Mouse (Mus musculus): Measurements from ENCODE around the gene Olfr110. TPM values are rescaled to one million over a fixed set of nuclear protein-coding genes. Genes with fewer than 3 reads are reported as not detected.
"Not testable (repeated sequence)": the region's sequence is repeated elsewhere in the genome, so short reads cannot be mapped to it uniquely, and the experiment has no call there.

The Olfr110 gene
- polyA plus RNA-seq (2015; fragmentation: Nextera tagmentation; extraction: Ambion mirVana), result not detected in 2 replicates

DNA sequence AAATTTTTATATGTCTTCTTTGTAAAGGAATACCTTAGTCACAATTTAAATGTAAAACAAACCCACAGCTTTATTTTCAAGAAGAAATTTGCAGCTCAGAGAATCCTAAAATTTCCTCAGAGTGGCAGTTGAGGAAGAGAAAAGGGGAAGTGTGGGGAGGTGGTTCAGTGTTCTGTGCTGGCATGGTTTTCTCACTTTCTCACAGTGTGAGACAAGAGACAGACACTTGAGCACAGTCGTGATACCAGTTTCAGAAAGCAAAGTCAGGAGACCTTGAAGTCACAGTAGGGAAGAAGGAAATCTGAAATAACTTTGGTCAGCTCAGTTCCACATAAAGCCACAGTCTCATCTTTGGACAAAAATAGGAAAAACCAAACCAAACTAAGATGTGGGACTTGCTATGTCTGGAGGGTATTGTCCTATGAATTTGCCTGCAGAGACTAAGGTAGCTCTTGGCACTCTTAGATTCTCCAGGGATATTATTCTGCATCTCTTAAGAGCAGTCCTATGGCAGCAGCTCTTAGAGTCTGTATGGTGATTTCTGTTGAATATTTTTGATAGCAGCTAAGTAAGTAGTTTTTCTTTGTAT, at the start of gene Olfr110:
TSS of gene Olfr110 (plus strand) at position 539 of the 589 bp plus-strand sequence.
- Histone ChIP-seq H3K36me3 (ENCODE audit: insufficient read depth, low read length) (no peaks in the 10 kb centered on the region), H3K4me1 (replicated peaks; ENCODE audit: insufficient read depth, low read length) (no peaks in the 10 kb centered on the region), H3K4me3 (replicated peaks; ENCODE audit: low read depth, low read length) (no peak within 1 kb of the TSS), H3K9me3 (replicated peaks; ENCODE audit: low read length) (no peaks in the 10 kb centered on the region), H3K4me2 (ENCODE audit: low read length) (no peak within 1 kb of the TSS), H3K9ac (ENCODE audit: low read depth, low read length) (no peak within 1 kb of the TSS), H3K27ac (no peak within 1 kb of the TSS), H3K27me3 (ENCODE audit: insufficient read depth, low read length) (no peaks in the 10 kb centered on the region)
- no peak for DNase-seq (ENCODE audit: low spot score)
- ATAC-seq (replicated peaks; ENCODE audit: low FRiP score, low read depth), result no peak
- TF ChIP-seq CTCF (IDR thresholded peaks at IDR 0.05; ENCODE audit: low read depth), result no peak
- WGBS, result 58% methylated on average over 1 of the region's 1 CpGs

DNA sequence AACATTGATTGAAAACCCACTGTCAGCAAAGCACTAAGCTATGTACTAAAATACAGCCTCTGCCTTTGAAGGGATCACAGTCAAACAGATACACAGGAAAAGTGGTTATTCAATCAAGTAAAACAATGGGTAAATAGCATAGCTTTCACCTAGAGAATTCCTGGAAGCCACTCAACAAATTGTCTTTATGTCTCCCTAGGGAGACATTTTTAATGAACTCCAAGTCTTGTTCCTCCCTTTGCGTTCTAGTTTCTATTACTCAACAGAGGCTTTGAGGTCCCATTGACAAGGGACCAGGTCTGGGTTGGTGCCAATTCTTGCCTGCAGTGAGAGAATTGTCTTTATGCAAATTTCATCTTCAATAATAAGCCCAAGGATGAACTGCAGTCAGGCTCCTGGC, 47.1 kb upstream of the Olfr110 start, which contains the start of gene Olfr108:
TSS of gene Olfr108 (plus strand) at position 301 of the 400 bp plus-strand sequence.
- H3K4me3 ChIP-seq (replicated peaks; ENCODE audit: low read depth, low read length), result no peak within 1 kb of the TSS
- H3K27me3 ChIP-seq (ENCODE audit: insufficient read depth, low read length), result no peaks in the 10 kb centered on the region
- no peak within 1 kb of the TSS for H3K4me2 ChIP-seq (ENCODE audit: low read length)
- ATAC-seq (replicated peaks; ENCODE audit: low FRiP score, low read depth) (no peak), DNase-seq (ENCODE audit: low spot score) (no peak)
- no peaks in the 10 kb centered on the region for H3K4me1 ChIP-seq (replicated peaks; ENCODE audit: insufficient read depth, low read length)
- TF ChIP-seq CTCF (IDR thresholded peaks at IDR 0.05; ENCODE audit: low read depth), result no peak
- no peaks in the 10 kb centered on the region for H3K9me3 ChIP-seq (replicated peaks; ENCODE audit: low read length)
- no peaks in the 10 kb centered on the region for H3K36me3 ChIP-seq (ENCODE audit: insufficient read depth, low read length)
- WGBS, result 75% methylated on average over 1 of the region's 1 CpGs
- no peak within 1 kb of the TSS for H3K27ac ChIP-seq
- H3K9ac ChIP-seq (ENCODE audit: low read depth, low read length), result no peak within 1 kb of the TSS

DNA sequence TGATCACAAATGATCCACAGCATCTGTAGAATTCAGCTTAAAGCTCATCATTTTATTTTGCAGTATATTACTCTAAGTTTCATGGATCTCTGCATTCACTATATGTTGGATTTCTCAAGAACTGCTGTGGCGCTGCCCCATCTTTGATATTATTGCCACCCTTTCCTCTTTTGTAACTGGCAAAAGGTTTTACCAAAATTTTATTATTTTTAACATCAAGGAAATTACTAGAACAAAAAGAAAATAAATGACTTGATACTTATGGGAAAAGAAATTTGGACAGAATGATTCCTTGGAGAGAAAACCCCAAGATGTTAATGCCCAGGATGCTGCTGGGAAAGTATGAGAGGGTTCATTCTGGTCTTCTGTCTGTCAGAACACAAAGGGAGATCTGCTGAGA, 33.7 kb upstream of the Olfr110 start, which contains the start of gene Olfr109:
TSS of gene Olfr109 (plus strand) at position 301 of the 400 bp plus-strand sequence.
- no peak within 1 kb of the TSS for H3K4me3 ChIP-seq (replicated peaks; ENCODE audit: low read depth, low read length)
- ATAC-seq (replicated peaks; ENCODE audit: low FRiP score, low read depth), result no peak
- H3K9ac ChIP-seq (ENCODE audit: low read depth, low read length), result no peak within 1 kb of the TSS
- no peak within 1 kb of the TSS for H3K27ac ChIP-seq
- H3K36me3 ChIP-seq (ENCODE audit: insufficient read depth, low read length), result no peaks in the 10 kb centered on the region
- no peak within 1 kb of the TSS for H3K4me2 ChIP-seq (ENCODE audit: low read length)
- no peaks in the 10 kb centered on the region for H3K9me3 ChIP-seq (replicated peaks; ENCODE audit: low read length)
- no peaks in the 10 kb centered on the region for H3K27me3 ChIP-seq (ENCODE audit: insufficient read depth, low read length)
- TF ChIP-seq CTCF (IDR thresholded peaks at IDR 0.05; ENCODE audit: low read depth), result no peak
- no peaks in the 10 kb centered on the region for H3K4me1 ChIP-seq (replicated peaks; ENCODE audit: insufficient read depth, low read length)
- no peak for DNase-seq (ENCODE audit: low spot score)
- WGBS, result 89% methylated on average over 1 of the region's 1 CpGs

GRCm38 (mm10) chr17:37483452-37483851, 8.8 kb upstream of the Olfr110 start, which contains the start of gene H2-M2:
Gene H2-M2, minus strand, starts transcription at chr17:37483552.
- no peaks in the 10 kb centered on the region for H3K9me3 ChIP-seq (replicated peaks; ENCODE audit: low read length)
- 77% methylated on average over 2 of the region's 2 CpGs for WGBS
- no peak for DNase-seq (ENCODE audit: low spot score)
- no peak for TF ChIP-seq CTCF (IDR thresholded peaks at IDR 0.05; ENCODE audit: low read depth)
- H3K4me3 ChIP-seq (replicated peaks; ENCODE audit: low read depth, low read length), result no peak within 1 kb of the TSS
- no peak within 1 kb of the TSS for H3K4me2 ChIP-seq (ENCODE audit: low read length)
- no peaks in the 10 kb centered on the region for H3K27me3 ChIP-seq (ENCODE audit: insufficient read depth, low read length)
- no peak within 1 kb of the TSS for H3K9ac ChIP-seq (ENCODE audit: low read depth, low read length)
- no peaks in the 10 kb centered on the region for H3K4me1 ChIP-seq (replicated peaks; ENCODE audit: insufficient read depth, low read length)
- no peak within 1 kb of the TSS for H3K27ac ChIP-seq
- no peaks in the 10 kb centered on the region for H3K36me3 ChIP-seq (ENCODE audit: insufficient read depth, low read length)
- ATAC-seq (replicated peaks; ENCODE audit: low FRiP score, low read depth), result no peak

DNA sequence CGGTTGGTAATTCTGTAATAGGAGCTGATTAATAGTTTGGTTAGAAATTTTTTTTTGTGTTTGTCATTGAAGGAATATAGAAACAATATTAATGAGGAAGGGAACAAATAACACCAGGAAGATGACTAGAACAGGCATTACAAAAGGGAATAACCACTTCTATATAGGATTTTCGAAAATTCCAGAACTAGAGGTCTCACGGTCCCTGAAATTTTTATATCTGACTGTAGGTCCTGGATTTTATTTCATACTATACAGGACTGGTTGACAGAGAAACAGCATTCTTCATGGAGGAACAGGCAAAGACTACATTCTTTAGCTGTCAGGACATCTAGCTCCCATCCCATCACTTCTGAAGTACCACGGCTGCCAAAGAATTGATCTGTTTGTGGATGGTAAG, 15.5 kb downstream of the Olfr110 start, which contains the start of gene Olfr111:
TSS of gene Olfr111 (plus strand) at position 301 of the 400 bp plus-strand sequence.
- ATAC-seq (replicated peaks; ENCODE audit: low FRiP score, low read depth), result no peak
- Histone ChIP-seq H3K4me2 (ENCODE audit: low read length) (no peak within 1 kb of the TSS), H3K27ac (no peak within 1 kb of the TSS), H3K4me3 (replicated peaks; ENCODE audit: low read depth, low read length) (no peak within 1 kb of the TSS), H3K27me3 (ENCODE audit: insufficient read depth, low read length) (no peaks in the 10 kb centered on the region), H3K9ac (ENCODE audit: low read depth, low read length) (no peak within 1 kb of the TSS), H3K9me3 (replicated peaks; ENCODE audit: low read length) (no peaks in the 10 kb centered on the region), H3K4me1 (replicated peaks; ENCODE audit: insufficient read depth, low read length) (no peaks in the 10 kb centered on the region), H3K36me3 (ENCODE audit: insufficient read depth, low read length) (no peaks in the 10 kb centered on the region)
- no peak for DNase-seq (ENCODE audit: low spot score)
- TF ChIP-seq CTCF (IDR thresholded peaks at IDR 0.05; ENCODE audit: low read depth), result no peak
- 84% methylated on average over 4 of the region's 4 CpGs for WGBS

DNA sequence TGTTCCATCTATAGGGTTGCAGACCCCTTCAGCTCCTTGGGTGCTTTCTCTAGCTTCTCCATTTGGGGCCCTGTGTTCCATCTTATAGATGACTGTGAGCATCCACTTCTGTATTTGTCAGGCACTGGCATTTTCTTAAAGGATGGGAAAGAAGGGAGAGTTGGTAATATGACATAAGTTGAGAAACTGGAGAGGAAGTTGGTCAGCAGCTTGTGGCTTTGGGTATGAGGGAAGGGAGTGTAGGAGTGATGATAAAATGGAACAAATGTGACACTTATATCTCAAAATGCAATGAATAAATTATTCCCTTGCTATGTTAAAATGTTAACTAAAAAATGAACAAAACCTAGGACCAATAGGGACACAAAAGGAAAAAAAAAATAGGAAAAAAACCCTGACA, 32.3 kb downstream of the Olfr110 start:
- H3K9ac ChIP-seq (ENCODE audit: low read depth, low read length); DNase-seq (ENCODE audit: low spot score); ATAC-seq (replicated peaks; ENCODE audit: low FRiP score, low read depth): not testable (repeated sequence)

GRCm38 (mm10) chr17:37525427-37525826, 33.2 kb downstream of the Olfr110 start:
- not testable (repeated sequence) for H3K4me3 ChIP-seq (replicated peaks; ENCODE audit: low read depth, low read length); H3K9me3 ChIP-seq (replicated peaks; ENCODE audit: low read length); DNase-seq (ENCODE audit: low spot score); ATAC-seq (replicated peaks; ENCODE audit: low FRiP score, low read depth); H3K4me2 ChIP-seq (ENCODE audit: low read length); H3K4me1 ChIP-seq (replicated peaks; ENCODE audit: insufficient read depth, low read length); H3K27me3 ChIP-seq (ENCODE audit: insufficient read depth, low read length); H3K27ac ChIP-seq; H3K36me3 ChIP-seq (ENCODE audit: insufficient read depth, low read length); H3K9ac ChIP-seq (ENCODE audit: low read depth, low read length)
- 69% methylated on average over 1 of the region's 1 CpGs for WGBS

More for the DNA sequence above, 32.3 kb downstream of the Olfr110 start:
- H3K27me3 ChIP-seq (ENCODE audit: insufficient read depth, low read length); H3K36me3 ChIP-seq (ENCODE audit: insufficient read depth, low read length); H3K4me1 ChIP-seq (replicated peaks; ENCODE audit: insufficient read depth, low read length); H3K27ac ChIP-seq; H3K9me3 ChIP-seq (replicated peaks; ENCODE audit: low read length); H3K4me2 ChIP-seq (ENCODE audit: low read length); H3K4me3 ChIP-seq (replicated peaks; ENCODE audit: low read depth, low read length): not testable (repeated sequence)

All from kidney, postnatal 0 days (tissue).